Mouse (Mus musculus) limb, embryonic 14.5 days (tissue): ENCODE measurements around the gene Nsd1. TPM values are rescaled to one million over a fixed set of nuclear protein-coding genes. Genes with fewer than 3 reads are reported as not detected.
"Not testable (repeated sequence)": the region's sequence is repeated elsewhere in the genome, so short reads cannot be mapped to it uniquely, and the experiment has no call there.

ENCODE experiments used
- ATAC-seq: fragments of 200-750 bp; cut with Nextera tagmentation; 2 replicates; pipeline ENCODE4 v1.8.0; 2017; ENCODE audit warnings: low read depth, moderate number of reproducible peaks, moderate TSS enrichment; ENCODE audit not compliant: low FRiP score
- DNase-seq: peaks from one replicate; pipeline ENCODE4 v3.0.0-alpha.2; 2015; ENCODE audit warnings: low spot score
- H3K27ac ChIP-seq: fragments of 300-500 bp; sonication (generic); replicated peaks from 2 replicates; pipeline ENCODE4 v1.5.1; 2014; ENCODE audit warnings: low read depth, mild to moderate bottlenecking, low read length, moderate library complexity, mixed read lengths
- H3K27me3 ChIP-seq: fragments of 300-500 bp; sonication (generic); 2 replicates; pipeline ENCODE4 v1.6.1; 2014; ENCODE audit warnings: low read length, mixed read lengths; ENCODE audit not compliant: control insufficient read depth, insufficient read depth
- H3K36me3 ChIP-seq: fragments of 300-500 bp; sonication (generic); 2 replicates; pipeline ENCODE4 v1.6.1; 2014; ENCODE audit warnings: mild to moderate bottlenecking, low read length, moderate library complexity, mixed read lengths; ENCODE audit not compliant: control insufficient read depth, insufficient read depth
- H3K4me1 ChIP-seq: fragments of 300-500 bp; sonication (generic); 2 replicates; pipeline ENCODE4 v1.6.1; 2014; ENCODE audit warnings: antibody characterized with exemption, low read length, mixed read lengths; ENCODE audit not compliant: control insufficient read depth, insufficient read depth
- H3K4me2 ChIP-seq: fragments of 300-500 bp; sonication (generic); replicated peaks from 2 replicates; pipeline ENCODE4 v1.6.1; 2014; ENCODE audit warnings: low read depth, mild to moderate bottlenecking, low read length, moderate library complexity; ENCODE audit not compliant: severe bottlenecking
- H3K4me3 ChIP-seq: fragments of 300-500 bp; sonication (generic); replicated peaks from 2 replicates; pipeline ENCODE4 v1.5.1; 2014; ENCODE audit warnings: low read length
- H3K9ac ChIP-seq: fragments of 300-500 bp; sonication (generic); 2 replicates; pipeline ENCODE4 v1.6.1; 2014; ENCODE audit warnings: mild to moderate bottlenecking, low read depth, low read length, moderate library complexity; ENCODE audit not compliant: severe bottlenecking
- H3K9me3 ChIP-seq: fragments of 300-500 bp; sonication (generic); 2 replicates; pipeline ENCODE4 v1.6.1; 2016; ENCODE audit warnings: low read length; ENCODE audit not compliant: control insufficient read depth
- POLR2A ChIP-seq: fragments of 200-500 bp; IDR thresholded peaks from 2 replicates; pipeline ENCODE4 v1.8.0; 2012; ENCODE audit warnings: inconsistent platforms, mild to moderate bottlenecking, moderate library complexity, borderline replicate concordance; ENCODE audit not compliant: insufficient read depth, insufficient read length; ENCODE audit errors: extremely low read depth
- WGBS: fragments of 180-500 bp; shearing (Covaris S2); extraction: QIAGEN DNeasy Blood & Tissue Kit; methylation state at CpG from one replicate; pipeline ENCODE4 v1.1.7; 2014; 5-methylcytosine and 5-hydroxymethylcytosine counted together
- polyA plus RNA-seq, 2 experiments: library from polyadenylated mRNA; depleted of rRNA in 1 of 2; stranded (reverse) in 1 of 2; unstranded in 1 of 2; fragments of >200 nt; fragmentation: Nextera tagmentation in 1 of 2; extraction: Ambion mirVana in 1 of 2; gene quantifications; 2 replicates each; pipeline versions ENCODE4 v1.2.1 to v1.2.3; 2012 to 2014

The Nsd1 gene
- polyA plus RNA-seq, 2 experiments, result 41.6 to 65.8 TPM

DNA sequence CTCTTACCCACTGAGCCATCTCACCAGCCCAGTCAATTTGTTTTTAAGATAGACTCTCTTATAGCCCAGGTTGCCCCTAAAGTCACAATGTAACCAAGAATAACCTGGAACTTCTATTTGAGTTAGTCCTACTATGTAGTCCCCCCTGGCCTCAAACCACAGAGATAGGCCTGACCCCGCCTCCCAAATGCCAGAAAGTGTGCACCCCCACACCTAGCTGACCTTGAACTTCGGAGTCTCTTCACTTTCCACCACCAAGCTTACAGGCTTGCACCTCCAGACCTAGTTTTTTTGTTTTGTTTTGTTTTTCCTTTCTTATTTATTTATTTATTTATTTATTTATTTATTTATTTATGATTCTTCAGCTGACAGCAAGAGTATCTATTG lies 27.8 kb upstream of the Nsd1 start:
- Histone ChIP-seq H3K4me1 (no peaks in the 10 kb centered on the region), H3K27me3 (no peaks in the 10 kb centered on the region), H3K36me3 (no peaks in the 10 kb centered on the region), H3K9ac (peak overlapping the region; percentile 46; the same call in 1 of the 2 replicates), H3K4me2 (peak overlapping the region; percentile 42), H3K27ac (no peak overlapping the region; the same call in 1 of the 2 replicates), H3K9me3 (no peaks in the 10 kb centered on the region), H3K4me3 (peak overlapping the region; percentile 30)
- DNase-seq, result no peak
- 73% methylated on average over 2 of the region's 2 CpGs for WGBS
- TF ChIP-seq POLR2A, result no peak
- no peak for ATAC-seq

DNA sequence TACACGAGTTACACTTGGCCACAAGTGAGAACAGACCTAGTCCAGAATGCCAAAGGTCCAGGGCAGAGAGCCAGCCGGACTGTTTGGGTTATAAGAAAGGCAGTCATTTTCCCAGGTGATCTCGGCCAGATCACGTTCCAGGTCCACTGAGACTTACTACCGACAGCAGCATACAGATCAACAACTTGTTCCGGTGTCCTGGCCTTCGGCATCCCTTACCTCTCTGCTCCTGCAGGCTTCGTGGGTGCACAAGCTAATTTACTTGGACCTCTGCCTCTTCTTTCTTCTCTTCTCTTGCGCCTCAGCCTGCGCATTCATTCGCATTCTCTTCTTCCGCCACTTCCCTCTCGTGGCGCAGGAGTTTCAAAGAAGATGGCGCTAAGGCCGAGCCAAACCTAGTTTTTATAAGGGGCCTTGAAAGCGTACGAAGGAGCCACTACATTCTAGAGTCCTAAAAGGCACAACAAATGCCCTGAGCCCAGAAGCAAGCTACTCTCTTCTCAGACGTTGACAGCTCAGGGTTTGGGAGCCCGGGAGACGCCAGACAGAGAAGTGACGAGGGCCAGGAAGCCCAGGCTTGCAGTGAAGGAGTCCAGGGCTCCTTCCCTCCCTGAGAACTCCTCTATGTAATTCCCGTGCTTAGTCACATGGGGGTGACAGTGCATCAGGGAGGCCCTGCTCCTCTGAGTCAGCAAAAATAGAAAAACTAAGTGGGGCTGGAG lies 27.2 kb upstream of the Nsd1 start:
- H3K27ac ChIP-seq, result peak overlapping the region; percentile 79
- peak overlapping the region; percentile 46 for H3K9ac ChIP-seq
- ATAC-seq, result peak; percentile 85
- TF ChIP-seq POLR2A, result no peak
- H3K4me2 ChIP-seq, result peak overlapping the region; percentile 42
- H3K4me1 ChIP-seq, result no peaks in the 10 kb centered on the region
- H3K9me3 ChIP-seq, result no peaks in the 10 kb centered on the region
- 3% methylated on average over 23 of the region's 23 CpGs for WGBS
- peak; percentile 77 for DNase-seq
- no peaks in the 10 kb centered on the region for H3K27me3 ChIP-seq
- H3K36me3 ChIP-seq, result no peaks in the 10 kb centered on the region
- H3K4me3 ChIP-seq, result peak overlapping the region; percentile 30

DNA sequence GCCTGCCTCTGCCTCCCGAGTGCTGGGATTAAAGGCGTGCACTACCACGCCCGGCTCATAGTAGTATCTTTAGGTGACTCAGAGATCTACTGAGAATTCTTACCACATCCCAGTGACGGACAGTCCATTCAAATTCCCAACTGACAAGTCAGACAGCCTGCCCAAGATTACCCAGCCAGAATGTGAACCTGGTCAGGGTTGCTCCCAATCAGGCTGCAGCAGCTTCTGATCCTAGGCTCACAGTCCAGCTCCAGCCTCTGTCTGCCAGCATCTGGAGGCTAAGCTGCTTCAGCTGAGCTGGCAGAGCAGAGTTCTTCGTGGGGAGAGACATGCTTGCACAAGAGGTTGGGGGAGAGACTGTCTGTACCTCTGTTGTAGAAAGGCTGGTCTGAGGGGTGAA lies 26.2 kb upstream of the Nsd1 start:
- H3K4me1 ChIP-seq, result no peaks in the 10 kb centered on the region
- no peak overlapping the region for H3K27ac ChIP-seq
- DNase-seq, result no peak
- H3K4me2 ChIP-seq, result no peak overlapping the region
- no peak overlapping the region for H3K4me3 ChIP-seq
- no peak for ATAC-seq
- H3K9ac ChIP-seq, result no peak overlapping the region
- H3K36me3 ChIP-seq, result no peaks in the 10 kb centered on the region
- no peaks in the 10 kb centered on the region for H3K9me3 ChIP-seq
- WGBS, result 87% methylated on average over 6 of the region's 6 CpGs
- no peak for TF ChIP-seq POLR2A
- no peaks in the 10 kb centered on the region for H3K27me3 ChIP-seq

DNA sequence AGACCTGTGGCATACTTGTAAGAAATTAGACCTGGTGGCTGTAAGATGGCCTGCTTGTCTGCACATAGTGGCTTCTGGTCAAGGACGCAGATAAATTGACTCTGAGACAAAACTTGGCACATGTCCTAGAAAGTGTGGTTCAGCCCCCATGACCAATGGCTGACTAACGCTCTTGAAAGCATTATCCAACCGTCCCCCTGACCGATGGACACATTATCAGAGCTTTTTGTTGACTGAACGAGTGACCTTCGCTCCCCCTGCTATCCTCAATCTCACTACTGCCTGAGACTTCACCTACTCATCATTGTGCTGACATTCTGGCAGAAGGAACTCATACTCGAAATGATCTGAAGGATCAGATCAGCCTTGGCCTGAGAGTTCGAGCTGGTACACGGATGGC lies 22.5 kb upstream of the Nsd1 start:
- H3K4me3 ChIP-seq, H3K27me3 ChIP-seq, H3K9me3 ChIP-seq, H3K36me3 ChIP-seq, H3K4me1 ChIP-seq, H3K4me2 ChIP-seq, ATAC-seq, H3K9ac ChIP-seq, H3K27ac ChIP-seq, DNase-seq: not testable (repeated sequence)
- no CpG with 5 or more reads among the region's 9 CpGs for WGBS

DNA sequence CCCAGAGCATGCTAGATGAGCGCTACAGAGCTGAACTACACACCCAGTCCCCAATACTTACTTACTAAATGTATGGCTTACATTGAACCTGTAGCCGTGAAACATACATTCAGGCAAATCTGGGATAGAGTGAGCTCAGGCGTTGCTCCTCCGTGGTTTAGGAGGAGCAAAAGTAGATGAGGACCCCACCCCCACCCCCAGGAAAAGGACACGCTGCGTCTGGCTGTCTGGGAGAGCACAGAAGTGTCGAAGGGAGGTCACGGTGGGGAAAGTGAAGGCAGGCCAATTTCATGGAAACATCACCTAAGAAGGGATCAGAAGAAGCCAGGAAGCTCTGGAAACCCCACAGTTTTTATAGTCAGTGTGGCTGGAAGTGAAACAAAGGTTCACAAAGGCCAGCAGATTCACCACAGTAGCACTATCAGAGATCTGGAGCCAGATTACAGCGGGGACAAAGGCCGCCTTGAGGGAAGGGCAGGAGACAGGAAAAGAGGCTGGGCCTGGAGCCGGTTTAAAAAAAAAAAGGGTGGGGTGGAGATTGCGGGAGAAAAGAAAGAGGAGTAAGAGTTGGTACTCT lies 20.0 kb upstream of the Nsd1 start:
- Histone ChIP-seq H3K4me3 (peak overlapping the region; percentile 43), H3K36me3 (no peaks in the 10 kb centered on the region), H3K9me3 (no peaks in the 10 kb centered on the region), H3K27me3 (no peaks in the 10 kb centered on the region), H3K4me2 (peak overlapping the region; percentile 68), H3K9ac (peak overlapping the region; percentile 60), H3K4me1 (peaks cover 4% of the 10 kb centered on the region), H3K27ac (peak overlapping the region; percentile 88)
- DNase-seq, result no peak
- no peak for TF ChIP-seq POLR2A
- 4% methylated on average over 12 of the region's 12 CpGs for WGBS
- ATAC-seq, result no peak; the same call in 1 of the 2 replicates
